Mouse (Mus musculus) right cerebral cortex, adult 18-20 months (tissue): Measurements from ENCODE around the gene Stmn3.
A peak's percentile ranks its signal among the peaks of the same experiment; 100 is the strongest.

Source experiments
- DNase-seq: peaks from one replicate; pipeline ENCODE4 v3.0.0; 2022; ENCODE audit warnings: mixed read lengths

Stmn3 gene

GRCm38 (mm10) chr2:181314080-181314810, at the start of gene Stmn3:
TSS of gene Stmn3 (minus strand) at chr2:181314500.
- DNase-seq: peak; percentile 83

GRCm38 (mm10) chr2:181363946-181364345, 49.6 kb upstream of the Stmn3 start:
- no peak for DNase-seq

DNA sequence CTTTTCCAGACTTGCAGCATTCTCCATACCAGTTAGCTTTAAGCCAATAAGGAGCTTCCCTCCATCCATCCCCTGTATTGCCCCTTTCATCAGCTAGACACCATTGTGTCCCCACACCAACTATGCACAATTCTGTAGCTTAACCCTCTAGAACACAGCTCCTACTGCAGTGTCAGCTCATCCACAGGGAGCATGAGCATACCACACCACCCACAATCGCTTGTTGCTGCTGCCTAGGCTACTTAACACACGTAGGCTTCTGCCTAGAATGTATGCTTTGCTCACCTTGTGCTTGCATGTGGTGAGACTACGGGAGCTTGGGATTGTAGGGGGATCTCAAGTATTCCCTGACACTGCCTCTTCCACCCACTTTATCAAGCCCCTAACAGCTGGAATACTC, 42.5 kb upstream of the Stmn3 start:
- DNase-seq: no peak

DNA sequence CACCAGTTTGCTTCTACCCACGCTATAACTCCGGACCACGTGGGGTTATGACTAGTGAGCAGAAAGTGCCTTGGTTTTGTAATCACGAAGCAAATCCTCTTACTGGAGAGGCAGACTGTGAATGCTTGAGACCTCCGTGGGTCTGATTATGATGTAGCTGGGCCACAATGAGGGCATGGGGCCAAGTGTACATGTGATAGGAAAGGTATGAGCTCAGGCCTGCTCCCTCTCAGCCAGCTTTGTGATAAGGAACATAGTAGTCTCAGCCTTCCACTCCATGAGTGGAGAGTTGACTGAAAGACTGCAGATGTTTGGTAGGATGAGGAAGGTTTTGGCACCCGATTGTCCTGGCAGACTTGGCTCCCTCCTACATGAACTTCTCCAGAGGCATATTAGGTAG, 28.5 kb upstream of the Stmn3 start:
- no peak for DNase-seq

- DNase-seq: no peak
These were observed 26.1 kb upstream of the Stmn3 start for GRCm38 (mm10) chr2:181340426-181340825.

DNA sequence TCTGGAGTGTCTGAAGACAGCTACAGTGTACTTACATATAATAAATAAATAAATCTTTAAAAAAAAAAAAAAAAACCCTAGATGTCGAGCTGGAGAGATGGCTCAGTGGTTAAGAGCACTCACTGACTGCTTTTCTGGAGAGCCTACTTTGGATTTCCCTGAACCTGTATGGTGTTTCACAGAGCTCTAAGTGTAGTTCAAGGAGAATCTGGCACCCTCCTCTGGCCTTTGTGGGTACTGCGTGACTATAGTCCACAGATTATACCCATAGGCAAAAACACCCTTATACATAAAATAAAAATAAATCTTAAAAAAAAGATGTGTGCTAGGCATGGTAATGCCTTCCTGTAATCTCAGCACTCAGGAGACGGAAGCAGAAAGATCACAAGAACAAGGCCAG, 19.7 kb upstream of the Stmn3 start:
- peak; percentile 73 for DNase-seq

DNA sequence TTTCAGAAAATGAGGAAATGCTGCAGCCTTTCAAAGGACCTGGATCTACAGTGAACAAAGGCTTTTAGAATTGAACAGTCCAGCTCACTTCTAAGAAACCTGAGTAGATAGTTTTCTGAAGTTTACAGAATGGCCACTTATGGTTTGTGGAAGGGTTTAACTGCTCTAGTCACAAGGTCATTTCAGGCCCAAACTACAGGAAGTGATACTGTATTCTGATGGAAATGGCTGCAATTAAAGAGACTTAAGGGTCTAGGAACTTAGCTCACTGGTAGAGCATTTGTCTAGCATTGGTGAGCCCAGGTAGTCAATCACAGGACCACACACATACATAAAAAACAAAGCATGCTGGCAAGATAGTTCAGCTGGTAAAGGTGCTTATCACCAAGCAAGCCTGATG, 18.2 kb upstream of the Stmn3 start:
- no peak for DNase-seq

DNA sequence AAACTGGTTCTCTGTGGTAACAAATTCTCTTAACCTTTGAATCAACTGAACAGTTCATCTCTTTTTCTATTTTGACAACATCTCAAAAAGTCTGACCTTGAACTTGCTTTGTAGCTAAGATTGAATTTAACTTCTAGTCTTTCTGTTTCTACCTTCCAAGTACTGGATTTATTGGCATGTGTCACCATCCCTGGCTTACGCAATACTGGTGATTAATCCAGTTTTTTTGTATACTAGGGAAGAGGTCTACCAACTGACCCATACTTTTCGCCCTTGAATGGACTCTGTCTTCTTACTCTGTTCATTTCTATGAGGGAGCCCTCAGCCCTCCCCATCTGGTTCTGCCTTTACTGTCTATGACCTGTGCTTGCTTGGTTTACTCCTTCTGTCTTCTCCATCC, 11.8 kb upstream of the Stmn3 start:
- DNase-seq: no peak

DNA sequence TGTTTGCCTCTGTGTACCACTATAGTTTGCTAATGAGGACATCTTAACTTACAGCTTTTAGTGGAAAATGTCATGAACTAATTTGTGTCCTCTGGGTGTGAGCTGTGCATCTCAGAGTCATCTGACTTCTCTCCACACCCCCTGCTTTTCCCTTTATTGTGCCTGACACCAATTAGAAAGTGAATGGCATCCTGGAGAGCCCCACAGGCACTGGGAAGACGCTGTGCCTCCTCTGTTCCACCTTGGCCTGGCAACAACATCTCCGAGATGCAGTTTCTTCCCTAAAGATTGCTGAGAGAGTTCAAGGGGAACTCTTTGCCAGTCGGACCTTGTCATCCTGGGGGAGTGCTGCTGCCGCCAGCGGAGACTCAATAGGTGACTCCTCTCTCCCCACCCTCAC, 7.8 kb upstream of the Stmn3 start:
- no peak for DNase-seq

DNA sequence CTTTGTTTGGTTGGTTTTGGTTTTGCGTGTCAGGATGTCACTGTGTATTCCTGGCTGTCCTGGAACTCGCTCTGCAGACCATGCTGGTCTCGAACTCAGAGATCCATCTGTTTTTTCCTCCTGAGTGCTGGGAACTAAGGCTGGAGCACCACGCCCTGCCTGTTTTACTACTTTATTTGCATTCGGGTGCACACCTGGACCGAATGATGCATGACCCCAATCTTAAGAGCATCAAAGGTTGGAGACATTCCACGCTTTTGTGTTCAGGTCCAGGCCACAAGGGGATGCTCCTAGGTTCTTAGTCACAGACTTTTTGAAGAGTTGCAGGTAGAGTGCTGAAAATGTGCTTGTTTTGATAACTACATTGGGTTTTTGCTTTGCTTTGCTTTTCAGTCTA, 5.8 kb upstream of the Stmn3 start:
- no peak for DNase-seq

DNA sequence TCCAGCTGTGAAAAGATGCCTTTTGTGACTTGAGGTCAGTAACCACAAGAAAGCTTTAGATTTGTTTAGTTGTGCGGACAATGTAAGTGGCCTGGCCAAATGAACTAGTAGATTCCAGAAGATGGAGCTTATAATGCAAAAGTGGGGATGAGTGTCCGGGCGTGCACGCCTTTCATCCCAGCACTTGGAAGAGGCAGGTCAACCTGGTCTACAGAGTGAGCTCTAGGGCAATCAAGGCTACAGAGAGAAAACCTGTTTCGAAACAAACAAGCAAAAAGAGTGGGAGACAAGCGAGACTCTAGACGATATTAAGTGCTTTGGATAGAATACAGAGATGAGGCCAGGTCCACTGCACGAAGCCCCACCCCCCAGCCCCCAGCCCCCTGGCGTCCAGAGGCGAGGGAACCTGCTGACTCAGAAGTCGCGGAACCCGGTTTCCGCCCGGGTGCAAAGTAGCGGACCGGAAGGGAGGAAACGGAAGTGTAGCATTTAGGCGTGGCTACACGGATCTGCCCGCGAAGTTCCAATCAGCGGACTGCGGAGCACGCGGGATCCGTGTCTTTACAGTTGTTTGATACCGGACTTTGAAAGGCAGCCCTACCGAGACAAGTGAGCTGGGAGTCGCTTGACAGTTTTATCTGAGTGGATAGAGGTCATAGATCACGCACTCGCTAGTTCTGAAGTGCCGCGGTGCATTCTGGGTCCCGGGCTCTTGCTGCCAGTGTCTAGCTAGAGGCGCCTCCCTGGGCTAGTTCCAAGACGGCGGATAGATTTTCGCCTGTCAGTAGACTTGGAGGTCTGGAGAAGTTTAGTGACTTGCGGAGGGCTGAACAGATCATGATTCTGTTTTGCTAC, 5.2 kb upstream of the Stmn3 start, which contains the start of gene Rtel1:
Gene Rtel1 (plus strand): TSS at position 492 of the 855 bp plus-strand sequence.
- DNase-seq: peak; percentile 86

DNA sequence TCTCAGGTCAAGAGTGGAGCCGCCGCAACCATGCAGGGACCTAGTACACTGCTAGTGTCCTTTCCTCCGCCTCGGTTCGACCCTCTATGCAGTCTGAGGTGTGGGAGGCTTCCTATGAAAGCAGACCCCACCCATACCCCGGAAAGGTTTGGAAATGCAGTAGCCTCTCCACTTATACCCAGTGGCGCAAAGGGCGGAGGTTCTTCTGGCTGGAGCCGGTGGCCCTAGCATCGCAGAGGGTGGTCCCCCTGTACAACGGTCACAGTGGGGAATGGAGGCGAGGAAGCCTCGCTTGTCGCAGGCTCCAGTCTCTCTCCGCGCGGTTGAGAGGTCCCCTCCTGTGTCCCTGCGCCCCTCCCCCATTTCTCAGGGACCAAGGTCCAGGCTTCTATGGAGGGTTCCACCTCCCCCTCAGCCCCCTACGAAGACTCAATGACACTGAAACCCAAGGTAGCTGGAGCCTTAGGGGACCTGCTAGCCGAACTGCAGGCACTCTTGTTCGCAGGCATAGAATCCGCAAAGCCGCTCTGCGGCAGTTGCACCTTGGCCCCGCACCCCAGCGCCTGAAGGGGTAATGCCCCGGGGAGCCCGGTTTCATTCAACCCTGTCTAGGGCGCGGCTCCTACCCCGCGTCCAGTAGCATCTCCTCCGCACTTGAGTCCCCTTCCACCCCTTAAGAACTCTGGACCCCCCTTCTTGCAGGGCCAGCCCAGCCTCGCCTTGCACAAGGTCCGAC, 788 bp downstream of the Stmn3 start:
- DNase-seq: peak; percentile 35

GRCm38 (mm10) chr2:181313006-181313343, 1.3 kb downstream of the Stmn3 start:
- no peak for DNase-seq

- DNase-seq: no peak
These were observed 1.9 kb downstream of the Stmn3 start for GRCm38 (mm10) chr2:181312435-181312834.

DNA sequence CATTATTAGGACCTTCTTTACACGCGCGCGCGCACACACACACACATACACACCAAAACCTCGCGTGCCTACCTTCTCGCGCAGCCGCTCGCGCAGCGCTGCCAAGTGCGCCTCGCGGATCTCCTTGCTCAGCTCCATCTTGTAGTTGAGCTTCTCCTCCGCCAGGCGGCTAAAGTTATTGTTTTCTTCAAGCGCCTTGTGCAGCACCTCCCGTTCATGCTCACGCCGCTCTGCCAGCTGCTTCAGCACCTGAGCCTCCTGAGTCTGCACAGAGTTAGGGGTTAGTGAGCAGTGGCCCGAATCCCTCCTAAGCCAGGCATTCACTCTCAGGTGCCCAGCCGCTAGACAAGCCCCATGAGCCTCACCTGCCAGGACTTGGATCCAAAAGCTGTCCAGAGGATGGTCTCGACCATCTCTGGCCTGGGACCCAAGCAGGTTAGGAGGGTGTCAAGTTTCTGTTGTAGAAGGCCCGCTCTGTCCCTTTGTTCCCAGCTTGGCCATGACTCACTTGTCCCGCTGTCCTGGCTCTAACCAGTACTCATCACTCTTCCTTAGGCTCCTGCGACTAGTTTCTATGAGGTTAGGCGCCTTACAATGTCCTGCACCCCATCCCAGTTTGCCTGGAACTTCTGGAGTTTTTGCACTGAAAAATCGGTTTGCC, 7.0 kb downstream of the Stmn3 start:
- peak; percentile 74 for DNase-seq

- no peak for DNase-seq
These were observed 9.4 kb downstream of the Stmn3 start for GRCm38 (mm10) chr2:181304944-181305343.

- no peak for DNase-seq
These were observed 12.3 kb downstream of the Stmn3 start for GRCm38 (mm10) chr2:181302041-181302440.

DNA sequence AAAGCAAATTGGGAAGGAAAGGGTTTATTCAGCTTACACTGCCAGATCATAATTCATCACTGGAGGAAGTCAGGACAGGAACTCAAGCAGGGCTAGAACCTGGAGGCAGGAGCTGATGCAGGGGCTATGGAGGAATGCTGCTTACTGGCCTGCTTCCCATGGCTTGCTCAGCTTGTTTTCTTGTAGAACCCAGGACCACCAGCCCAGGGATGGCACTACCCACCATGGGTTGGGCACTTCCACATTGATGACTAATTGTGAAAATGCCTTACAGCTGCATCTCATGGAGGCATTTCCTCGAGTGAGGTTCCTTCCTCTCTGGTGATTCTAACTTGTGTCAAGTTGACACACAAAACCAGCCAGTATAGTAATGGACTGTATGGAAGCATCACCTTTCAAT, 23.4 kb downstream of the Stmn3 start:
- DNase-seq: no peak

- no peak for DNase-seq
These were observed 25.6 kb downstream of the Stmn3 start for GRCm38 (mm10) chr2:181288691-181289090.

- peak; percentile 95 for DNase-seq
These were observed 26.3 kb downstream of the Stmn3 start, which contains the start of gene Gmeb2 for GRCm38 (mm10) chr2:181287958-181288350. TSS of gene Gmeb2 (minus strand) at chr2:181288035.

DNA sequence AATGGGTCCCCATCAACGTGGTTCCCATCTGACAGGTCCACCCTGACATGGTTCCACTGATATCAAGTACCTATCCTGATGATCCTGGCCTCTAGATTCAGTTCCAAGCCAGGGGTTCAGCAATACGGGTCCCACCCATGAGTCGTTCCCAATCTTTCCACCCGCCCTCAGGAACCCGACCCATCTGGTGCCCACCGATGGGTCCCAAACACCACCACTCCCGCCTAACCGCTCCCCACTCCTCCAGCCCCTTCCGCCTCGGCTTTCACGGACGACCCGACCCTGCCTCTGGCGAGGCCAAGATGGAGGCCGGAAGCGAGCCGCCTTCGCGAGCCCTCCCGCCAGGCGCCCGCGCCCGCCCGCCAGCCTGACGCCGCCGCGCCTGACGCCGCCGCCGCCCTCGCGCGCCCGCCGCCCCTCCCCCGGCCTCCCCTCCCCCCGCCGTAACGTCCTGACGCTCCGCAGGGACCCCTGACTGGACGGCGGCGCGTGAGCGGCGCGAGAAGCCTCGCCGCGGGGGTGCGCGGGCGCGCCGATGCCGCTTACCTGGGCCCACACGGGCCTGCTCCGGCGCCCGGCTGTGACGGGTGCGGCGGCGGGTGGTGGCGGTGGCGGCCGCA, 26.9 kb downstream of the Stmn3 start:
- DNase-seq: peak; percentile 82

- no peak for DNase-seq
These were observed 27.5 kb downstream of the Stmn3 start for GRCm38 (mm10) chr2:181286629-181287337.
